Mouse (Mus musculus): ENCODE measurements around the gene Tspyl1. TPM values are rescaled to one million over a fixed set of nuclear protein-coding genes. Genes with fewer than 3 reads are reported as not detected.

The Tspyl1 gene
- polyA plus RNA-seq, 1 experiment from 2014 or later = 169 TPM

DNA sequence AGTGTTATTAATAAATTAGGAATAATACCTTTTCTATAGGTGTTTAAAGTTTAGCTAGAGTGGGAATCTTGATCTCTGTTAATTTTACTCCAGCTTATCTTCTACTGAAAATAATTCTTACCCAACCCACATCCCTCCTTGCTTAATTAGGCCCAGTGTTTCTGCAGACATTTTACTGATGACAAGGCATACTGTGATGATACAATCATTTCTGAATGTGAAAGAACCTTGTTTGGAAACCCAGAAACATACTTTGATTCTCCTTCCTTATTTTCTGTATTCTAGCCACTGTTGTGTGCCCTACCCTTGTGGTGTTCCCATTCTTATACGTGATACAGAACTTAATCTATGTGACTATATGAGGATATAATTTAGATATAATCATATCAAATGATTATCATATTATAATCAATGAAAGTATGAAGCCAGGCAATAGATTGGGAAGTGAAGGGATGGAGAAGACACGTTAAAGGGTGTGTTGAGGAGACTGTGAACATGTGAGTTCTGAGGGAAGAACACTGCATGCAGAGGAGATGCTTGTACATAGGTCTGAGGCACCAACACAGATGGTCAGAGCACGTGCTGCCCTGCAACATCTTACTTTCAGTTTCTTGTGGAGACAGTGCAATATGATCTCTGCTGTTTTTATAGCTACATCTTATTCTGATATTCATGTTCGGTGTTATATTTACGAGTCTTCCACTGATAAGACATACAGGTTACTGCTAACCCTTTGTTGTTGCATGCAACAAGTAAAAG lies 14.5 kb upstream of the Tspyl1 start:
- no peak for ATAC-seq (ENCODE audit: low read depth)
- Histone ChIP-seq H3K36me3 (no peaks in the 10 kb centered on the region), H3K27ac (replicated peaks) (no peak overlapping the region), H3K4me3 (no peak overlapping the region), H3K9ac (no peak overlapping the region), H3K27me3 (no peaks in the 10 kb centered on the region), H3K9me3 (no peaks in the 10 kb centered on the region), H3K4me2 (no peak overlapping the region), H3K4me1 (replicated peaks) (no peaks in the 10 kb centered on the region)
- 77% methylated on average over 5 of the region's 5 CpGs for WGBS

GRCm38 (mm10) chr10:34271681-34272080 lies 10.3 kb upstream of the Tspyl1 start:
- Histone ChIP-seq H3K36me3 (no peaks in the 10 kb centered on the region), H3K9ac (no peak overlapping the region), H3K4me2 (no peak overlapping the region), H3K27me3 (no peaks in the 10 kb centered on the region), H3K4me3 (no peak overlapping the region), H3K4me1 (replicated peaks) (no peaks in the 10 kb centered on the region), H3K27ac (replicated peaks) (no peak overlapping the region), H3K9me3 (no peaks in the 10 kb centered on the region)
- WGBS = 55% methylated on average over 7 of the region's 7 CpGs
- no peak for ATAC-seq (ENCODE audit: low read depth)

DNA sequence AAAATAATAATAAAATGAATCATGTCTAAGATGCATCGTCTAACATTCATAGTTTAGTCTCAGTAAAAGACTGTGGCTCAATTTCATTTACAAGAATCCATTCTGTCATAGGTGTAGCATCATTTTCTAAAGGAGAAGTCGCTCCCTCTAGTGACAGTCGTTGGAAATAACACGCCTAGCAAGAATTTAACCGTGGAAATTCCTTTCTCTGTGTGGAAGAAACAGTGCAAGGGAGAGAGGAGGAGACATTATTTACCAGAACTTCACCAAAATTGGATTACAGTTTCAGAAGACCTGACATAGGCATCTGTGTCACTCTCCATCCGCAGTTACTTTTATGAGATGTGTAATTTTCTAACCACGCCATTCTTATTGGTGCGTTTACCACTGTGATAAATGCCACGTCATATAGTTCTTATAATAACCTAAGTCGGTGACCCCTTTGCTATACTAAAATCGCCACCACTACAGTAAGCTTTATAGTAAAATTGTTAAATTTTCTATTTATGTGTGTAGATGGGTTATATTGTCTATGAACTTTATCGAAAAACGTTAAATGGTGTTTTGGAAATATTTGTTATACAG lies 1.3 kb upstream of the Tspyl1 start:
- ATAC-seq (ENCODE audit: low read depth) = no peak
- Histone ChIP-seq H3K36me3 (0 out of 2 replicates have a peak, but pooled peaks cover 6% of the 10 kb centered on the region), H3K4me3 (peak overlapping the region; percentile 29), H3K9me3 (no peaks in the 10 kb centered on the region), H3K4me1 (replicated peaks) (peaks cover 28% of the 10 kb centered on the region), H3K4me2 (peak overlapping the region; percentile 92), H3K27ac (replicated peaks) (peak overlapping the region; percentile 50; the same call in 1 of the 2 replicates), H3K27me3 (no peaks in the 10 kb centered on the region), H3K9ac (peak overlapping the region; percentile 59)
- 27% methylated on average over 13 of the region's 13 CpGs for WGBS

DNA sequence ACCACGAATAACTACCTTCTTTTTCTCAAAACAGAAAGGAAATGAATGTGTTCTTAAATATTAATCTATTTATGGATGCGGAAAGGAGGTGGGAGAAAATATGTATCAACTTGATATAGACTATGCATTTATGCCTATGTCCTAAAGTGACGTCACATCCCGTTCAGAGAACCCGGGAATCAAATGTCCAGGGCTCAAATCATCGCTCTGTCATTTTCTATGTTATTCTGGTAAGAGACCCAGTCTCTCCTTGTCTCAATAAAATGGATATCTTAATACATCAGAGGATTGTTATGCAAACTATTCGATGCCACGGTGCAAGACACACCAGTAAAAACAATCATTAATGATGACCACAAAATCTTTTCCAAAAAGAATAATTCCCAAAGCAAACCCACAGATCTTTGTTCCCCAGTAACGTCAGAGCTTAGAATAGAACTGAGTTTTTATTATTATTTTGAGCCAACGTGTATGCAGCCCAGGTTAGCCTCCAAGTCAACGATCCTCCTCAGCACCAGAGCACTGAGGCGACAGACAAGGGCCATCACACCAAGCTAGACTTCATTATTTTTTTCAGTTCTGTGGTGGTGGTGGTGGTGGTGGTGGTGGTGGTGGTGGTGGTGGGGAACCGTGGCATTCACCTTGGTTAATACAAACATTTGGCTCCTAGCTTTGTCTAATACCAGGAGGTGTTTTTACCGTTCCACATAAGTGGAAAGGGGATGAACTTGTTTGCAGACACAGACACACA lies 604 bp upstream of the Tspyl1 start:
- Histone ChIP-seq H3K4me1 (replicated peaks) (peaks cover 28% of the 10 kb centered on the region), H3K9ac (peak overlapping the region; percentile 77), H3K27me3 (no peaks in the 10 kb centered on the region), H3K4me2 (peak overlapping the region; percentile 92), H3K36me3 (0 out of 2 replicates have a peak, but pooled peaks cover 6% of the 10 kb centered on the region), H3K27ac (replicated peaks) (peak overlapping the region; percentile 92), H3K4me3 (peak overlapping the region; percentile 94), H3K9me3 (no peaks in the 10 kb centered on the region)
- 17% methylated on average over 14 of the region's 14 CpGs for WGBS
- ATAC-seq (ENCODE audit: low read depth) = peak; percentile 16

DNA sequence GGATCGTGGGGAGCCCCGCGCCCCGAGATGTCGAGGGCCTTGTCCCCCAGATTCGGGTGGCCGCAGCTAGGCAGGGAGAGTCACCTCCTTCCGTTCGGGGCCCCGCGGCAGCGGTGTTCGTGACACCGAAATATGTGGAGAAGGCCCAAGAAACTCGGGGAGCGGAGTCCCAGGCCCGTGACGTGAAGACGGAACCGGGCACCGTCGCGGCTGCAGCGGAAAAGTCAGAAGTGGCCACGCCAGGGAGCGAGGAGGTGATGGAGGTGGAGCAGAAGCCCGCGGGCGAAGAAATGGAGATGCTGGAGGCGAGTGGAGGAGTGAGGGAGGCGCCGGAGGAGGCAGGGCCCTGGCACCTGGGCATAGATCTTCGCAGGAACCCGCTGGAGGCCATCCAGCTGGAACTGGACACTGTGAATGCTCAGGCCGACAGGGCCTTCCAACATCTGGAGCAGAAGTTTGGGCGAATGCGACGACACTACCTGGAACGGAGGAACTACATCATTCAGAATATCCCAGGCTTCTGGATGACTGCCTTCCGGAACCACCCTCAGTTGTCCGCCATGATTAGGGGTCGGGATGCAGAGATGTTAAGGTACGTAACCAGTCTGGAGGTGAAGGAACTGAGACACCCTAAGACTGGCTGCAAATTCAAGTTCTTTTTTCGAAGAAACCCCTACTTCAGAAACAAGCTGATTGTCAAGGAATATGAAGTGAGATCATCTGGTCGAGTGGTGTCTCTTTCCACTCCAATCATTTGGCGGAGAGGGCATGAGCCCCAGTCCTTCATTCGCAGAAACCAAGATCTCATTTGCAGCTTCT lies 639 bp downstream of the Tspyl1 start:
- peak overlapping the region; percentile 94 for H3K4me3 ChIP-seq
- H3K9me3 ChIP-seq = no peaks in the 10 kb centered on the region
- WGBS = 5% methylated on average over 47 of the region's 47 CpGs
- peak overlapping the region; percentile 92 for H3K4me2 ChIP-seq
- peaks cover 28% of the 10 kb centered on the region for H3K4me1 ChIP-seq (replicated peaks)
- no peaks in the 10 kb centered on the region for H3K27me3 ChIP-seq
- peak overlapping the region; percentile 89 for H3K27ac ChIP-seq (replicated peaks)
- peak overlapping the region; percentile 97 for H3K9ac ChIP-seq
- ATAC-seq (ENCODE audit: low read depth) = peak; percentile 32
- peaks cover 13% of the 10 kb centered on the region for H3K36me3 ChIP-seq

DNA sequence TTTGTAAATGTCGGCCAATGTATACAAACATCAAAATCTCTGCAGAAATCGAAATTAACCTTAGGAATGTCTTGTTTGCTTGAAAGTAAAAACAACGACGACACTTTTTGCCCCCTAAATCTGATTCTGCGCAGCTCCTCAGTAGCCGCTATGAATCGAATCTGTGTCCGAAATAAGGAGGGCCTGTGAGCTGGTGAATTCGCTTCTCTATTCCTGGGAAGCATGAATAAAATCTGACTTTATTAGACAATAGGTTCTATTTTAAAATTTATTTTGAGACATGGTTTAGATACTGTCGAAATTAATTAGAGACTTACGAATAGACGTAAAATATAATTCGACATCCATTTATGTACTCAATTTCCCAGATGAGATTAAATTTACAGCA lies 14.9 kb downstream of the Tspyl1 start:
- peak overlapping the region; percentile 83 for H3K4me3 ChIP-seq
- H3K4me2 ChIP-seq = peak overlapping the region; percentile 99
- no peaks in the 10 kb centered on the region for H3K9me3 ChIP-seq
- H3K27ac ChIP-seq (replicated peaks) = peak overlapping the region; percentile 99
- peaks cover 42% of the 10 kb centered on the region for H3K4me1 ChIP-seq (replicated peaks)
- H3K9ac ChIP-seq = peak overlapping the region; percentile 74
- peak; percentile 17; the same call in 1 of the 2 replicates for ATAC-seq (ENCODE audit: low read depth)
- no peaks in the 10 kb centered on the region for H3K27me3 ChIP-seq
- 5% methylated on average over 13 of the region's 13 CpGs for WGBS
- no peaks in the 10 kb centered on the region for H3K36me3 ChIP-seq

DNA sequence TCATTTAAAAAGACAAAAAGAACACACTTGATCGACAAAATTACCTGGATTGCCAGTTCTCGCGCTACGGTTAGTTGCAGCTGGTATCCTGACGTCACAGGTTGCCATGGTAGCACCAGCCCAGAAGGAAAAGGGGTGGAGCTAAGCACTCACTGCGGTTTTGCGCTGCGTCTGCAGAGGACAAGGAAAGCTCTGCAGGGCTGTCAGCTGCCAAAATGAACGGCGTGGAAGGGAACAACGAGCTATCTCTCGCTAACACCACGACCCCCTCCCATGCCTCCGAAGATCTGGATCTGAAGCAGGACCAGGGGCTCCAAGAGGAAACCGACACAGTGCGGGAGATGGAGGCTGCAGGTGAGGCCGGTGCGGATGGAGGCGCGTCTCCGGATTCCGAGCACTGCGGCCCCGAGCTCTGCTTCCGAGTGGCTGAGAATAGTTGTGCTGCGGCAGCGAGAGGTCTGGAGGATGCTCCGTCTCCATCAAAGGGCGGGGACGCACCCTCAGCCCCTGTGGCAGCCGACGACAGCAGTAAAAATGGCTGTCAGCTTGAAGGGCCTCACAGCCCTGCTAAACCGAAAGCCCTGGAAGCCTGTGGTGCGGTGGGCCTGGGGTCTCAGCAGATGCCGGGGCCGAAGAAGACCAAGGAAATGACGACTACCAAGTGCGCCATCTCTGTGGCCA lies 15.4 kb downstream of the Tspyl1 start, which contains the start of gene Tspyl4:
Gene Tspyl4 (plus strand): TSS at position 144 of the 681 bp plus-strand sequence.
- Histone ChIP-seq H3K9ac (peak within 1 kb of the TSS; percentile 97), H3K36me3 (peaks cover 3% of the 10 kb centered on the region; the same call in 1 of the 2 replicates), H3K27me3 (no peaks in the 10 kb centered on the region), H3K4me1 (replicated peaks) (peaks cover 46% of the 10 kb centered on the region), H3K4me3 (peak within 1 kb of the TSS; percentile 83), H3K9me3 (no peaks in the 10 kb centered on the region), H3K4me2 (peak within 1 kb of the TSS; percentile 99), H3K27ac (replicated peaks) (peak within 1 kb of the TSS; percentile 99)
- peak; percentile 99 for ATAC-seq (ENCODE audit: low read depth)
- under 1% methylated on average over 38 of the region's 38 CpGs for WGBS

DNA sequence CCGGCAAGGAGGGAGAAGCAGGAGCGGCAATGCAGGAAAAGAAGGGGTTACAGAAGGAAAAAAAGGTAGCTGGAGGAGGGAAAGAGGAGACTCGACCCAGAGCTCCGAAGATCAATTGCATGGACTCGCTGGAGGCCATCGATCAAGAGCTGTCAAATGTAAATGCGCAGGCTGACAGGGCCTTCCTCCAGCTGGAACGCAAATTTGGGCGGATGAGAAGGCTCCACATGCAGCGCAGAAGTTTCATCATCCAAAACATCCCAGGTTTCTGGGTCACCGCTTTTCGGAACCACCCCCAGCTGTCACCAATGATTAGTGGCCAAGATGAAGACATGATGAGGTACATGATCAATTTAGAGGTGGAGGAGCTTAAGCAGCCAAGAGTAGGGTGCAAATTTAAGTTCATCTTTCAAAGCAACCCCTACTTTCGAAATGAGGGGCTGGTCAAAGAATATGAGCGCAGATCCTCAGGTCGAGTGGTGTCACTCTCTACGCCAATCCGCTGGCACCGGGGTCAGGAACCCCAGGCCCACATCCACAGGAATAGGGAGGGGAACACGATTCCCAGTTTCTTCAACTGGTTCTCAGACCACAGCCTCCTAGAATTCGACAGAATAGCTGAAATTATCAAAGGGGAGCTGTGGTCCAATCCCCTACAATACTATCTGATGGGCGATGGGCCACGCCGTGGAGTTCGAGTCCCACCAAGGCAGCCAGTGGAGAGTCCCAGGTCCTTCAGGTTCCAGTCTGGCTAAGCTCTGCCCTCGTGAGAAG lies 16.2 kb downstream of the Tspyl1 start:
- Histone ChIP-seq H3K9me3 (no peaks in the 10 kb centered on the region), H3K27me3 (no peaks in the 10 kb centered on the region), H3K4me3 (peak overlapping the region; percentile 83), H3K4me2 (peak overlapping the region; percentile 99), H3K4me1 (replicated peaks) (peaks cover 54% of the 10 kb centered on the region), H3K27ac (replicated peaks) (peak overlapping the region; percentile 99), H3K9ac (peak overlapping the region; percentile 97), H3K36me3 (peaks cover 10% of the 10 kb centered on the region)
- 44% methylated on average over 25 of the region's 25 CpGs for WGBS
- ATAC-seq (ENCODE audit: low read depth) = no peak; the same call in 1 of the 2 replicates

DNA sequence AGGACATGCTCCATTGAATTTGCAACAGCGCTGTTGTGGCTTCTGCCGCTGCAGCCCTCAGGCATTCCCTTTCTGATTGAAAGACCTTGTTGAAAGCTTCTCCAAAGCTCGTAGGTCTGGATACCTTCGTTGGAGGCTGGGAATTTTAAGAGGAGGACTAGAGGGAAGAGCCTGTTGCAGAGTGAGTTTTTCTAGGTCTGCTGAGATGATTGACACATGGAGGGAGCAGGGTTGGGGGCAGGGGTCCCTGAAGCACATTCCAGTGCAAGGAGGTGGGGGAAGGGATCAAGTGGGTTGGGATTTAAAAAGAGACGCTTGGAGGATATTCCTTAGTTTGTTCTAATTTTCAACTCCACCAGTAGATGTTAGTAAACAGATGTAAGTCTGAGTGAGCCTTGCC lies 18.4 kb downstream of the Tspyl1 start:
- 14% methylated on average over 5 of the region's 5 CpGs for WGBS
- Histone ChIP-seq H3K4me1 (replicated peaks) (peaks cover 56% of the 10 kb centered on the region), H3K9ac (peak overlapping the region; percentile 97), H3K9me3 (no peaks in the 10 kb centered on the region), H3K27ac (replicated peaks) (peak overlapping the region; percentile 69), H3K36me3 (peaks cover 12% of the 10 kb centered on the region), H3K4me2 (peak overlapping the region; percentile 99), H3K27me3 (no peaks in the 10 kb centered on the region), H3K4me3 (peak overlapping the region; percentile 83)
- ATAC-seq (ENCODE audit: low read depth) = no peak

GRCm38 (mm10) chr10:34307070-34307469 lies 25.1 kb downstream of the Tspyl1 start:
- H3K27ac ChIP-seq (replicated peaks) = no peak overlapping the region

More at GRCm38 (mm10) chr10:34307070-34307469, 25.1 kb downstream of the Tspyl1 start:
- Histone ChIP-seq H3K9ac (no peak overlapping the region), H3K4me1 (replicated peaks) (peaks cover 13% of the 10 kb centered on the region), H3K4me2 (no peak overlapping the region), H3K27me3 (no peaks in the 10 kb centered on the region), H3K4me3 (no peak overlapping the region), H3K36me3 (peaks cover 12% of the 10 kb centered on the region), H3K9me3 (no peaks in the 10 kb centered on the region)
- no peak for ATAC-seq (ENCODE audit: low read depth)
